Mouse (Mus musculus): ENCODE results near the gene Foxj3.
A peak's percentile ranks its signal among the peaks of the same experiment; 100 is the strongest.

DNA sequence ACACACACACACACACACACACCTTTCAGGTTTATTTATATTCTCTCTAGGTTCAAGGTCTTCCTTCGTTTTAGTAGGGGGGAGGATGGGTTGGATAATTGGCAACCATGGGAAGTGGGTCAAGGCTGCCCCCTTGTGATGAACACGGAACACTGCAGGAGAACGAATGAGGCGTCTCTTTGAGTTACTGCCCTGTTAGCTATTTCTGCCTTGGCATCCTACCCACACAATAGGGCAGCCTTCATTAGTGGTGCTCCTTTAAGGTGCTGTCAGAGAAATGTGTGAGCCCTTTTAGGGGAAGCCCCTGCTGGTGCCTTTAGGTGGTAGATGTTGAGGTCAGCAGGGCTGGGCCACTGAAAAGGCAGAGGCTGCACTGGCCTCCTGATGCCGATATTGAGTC is 130.7 kb downstream of the Foxj3 start:
- TF ChIP-seq POLR2A (IDR thresholded peaks at IDR 0.05; ENCODE audit: low read depth, low read length) (no peak), CTCF (IDR thresholded peaks at IDR 0.05; ENCODE audit: extremely low read depth, insufficient read length, insufficient replicate concordance, low read depth, low read length) (peak; percentile 78; the same call in 1 of the 2 replicates)

Data from small intestine, adult 2 months (tissue).